Mouse (Mus musculus) ES-Bruce4 (cell line): ENCODE data around the gene Atg2a.

Experiments used
- CTCF ChIP-seq: IDR thresholded peaks from one replicate; pipeline ENCODE4 v1.8.1; 2011; ENCODE audit warnings: low read depth, low read length
- POLR2A ChIP-seq: IDR thresholded peaks from one replicate; pipeline ENCODE4 v1.8.1; 2011; ENCODE audit warnings: low read length; ENCODE audit not compliant: insufficient read depth

- TF ChIP-seq POLR2A (no peak), CTCF (no peak)
Observed at GRCm38 (mm10) chr19:6241274-6242107, at the start of gene Atg2a.
